Mouse (Mus musculus): ENCODE results near the gene Usp15.

Usp15 gene

DNA sequence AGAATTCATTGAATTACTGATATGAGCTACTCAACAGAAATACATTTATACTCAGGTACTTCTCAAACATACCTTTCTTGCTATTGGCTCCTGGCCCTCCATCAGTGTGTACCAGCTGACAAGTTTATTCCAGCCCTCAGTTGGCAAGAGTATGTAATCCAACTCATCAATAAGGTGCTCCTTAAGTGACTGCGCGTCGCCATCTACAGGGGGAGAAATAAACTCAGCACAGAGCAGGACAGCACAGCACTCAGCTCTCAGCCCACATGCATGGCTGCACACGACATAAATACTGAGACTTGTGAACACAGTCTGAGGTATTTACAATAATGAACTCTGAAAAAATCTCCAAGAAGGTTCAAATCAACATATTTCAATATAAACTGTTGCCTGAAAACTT is 21.0 kb downstream of the Usp15 start:
- no peak for DNase-seq (ENCODE audit: low read depth)

DNA sequence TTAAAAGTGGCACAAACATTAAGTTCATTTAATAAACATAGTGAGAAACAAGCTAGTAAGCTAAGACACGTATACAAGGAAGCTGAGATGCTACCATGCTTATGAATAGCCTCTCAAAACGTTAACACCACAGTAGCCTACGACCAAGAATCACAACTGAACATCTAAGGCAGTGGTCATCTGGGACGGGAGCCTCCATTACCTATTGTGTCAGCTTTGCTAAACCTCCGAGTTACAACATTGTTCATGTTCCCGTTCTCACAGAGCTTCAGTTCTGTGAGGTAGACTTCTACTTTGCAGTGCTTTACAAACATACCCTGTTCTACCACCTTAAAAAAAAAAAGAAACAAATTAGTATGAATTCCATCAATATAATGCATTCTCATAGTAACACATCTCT is 25.9 kb downstream of the Usp15 start:
- DNase-seq (ENCODE audit: low read depth) = no peak

DNA sequence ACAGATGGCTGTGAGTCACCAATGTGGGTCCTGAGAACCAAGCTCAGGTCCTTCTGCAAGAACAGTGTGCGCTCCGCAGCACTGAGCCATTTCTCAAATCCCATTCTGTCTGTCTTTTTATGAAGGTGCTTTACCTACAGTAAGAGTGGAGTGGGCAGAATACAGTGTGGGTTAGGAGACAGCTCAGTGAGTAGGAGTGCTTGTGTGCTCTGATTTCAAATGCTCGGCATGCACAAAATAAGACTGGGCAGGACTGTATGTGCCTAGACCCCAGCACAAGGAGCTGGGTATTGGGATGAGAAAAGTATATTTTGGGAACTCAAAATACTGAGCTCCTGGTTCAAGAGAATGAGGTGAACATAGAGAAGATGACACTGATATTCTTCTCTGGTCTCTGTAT is 31.3 kb downstream of the Usp15 start:
- DNase-seq (ENCODE audit: low read depth) = no peak

DNA sequence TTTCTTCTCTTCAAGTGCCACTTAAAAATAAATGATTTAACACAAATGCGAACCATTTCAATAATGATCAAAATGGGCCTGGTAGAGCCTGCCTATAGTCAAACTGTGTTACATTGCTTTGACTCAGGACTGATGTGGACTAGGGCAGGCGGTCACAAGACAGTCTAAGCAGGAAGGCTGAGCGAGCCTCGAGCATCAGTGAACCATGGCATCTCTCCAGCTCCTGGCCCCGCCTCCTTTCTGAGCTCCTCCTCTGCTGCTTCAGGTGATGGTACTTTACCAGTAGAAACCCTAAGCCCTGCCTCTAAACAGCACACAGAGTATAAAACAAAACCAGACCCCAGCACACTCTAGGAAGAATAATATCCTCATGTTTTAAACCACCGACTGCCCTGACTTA is 36.3 kb downstream of the Usp15 start:
- no peak for DNase-seq (ENCODE audit: low read depth)

DNA sequence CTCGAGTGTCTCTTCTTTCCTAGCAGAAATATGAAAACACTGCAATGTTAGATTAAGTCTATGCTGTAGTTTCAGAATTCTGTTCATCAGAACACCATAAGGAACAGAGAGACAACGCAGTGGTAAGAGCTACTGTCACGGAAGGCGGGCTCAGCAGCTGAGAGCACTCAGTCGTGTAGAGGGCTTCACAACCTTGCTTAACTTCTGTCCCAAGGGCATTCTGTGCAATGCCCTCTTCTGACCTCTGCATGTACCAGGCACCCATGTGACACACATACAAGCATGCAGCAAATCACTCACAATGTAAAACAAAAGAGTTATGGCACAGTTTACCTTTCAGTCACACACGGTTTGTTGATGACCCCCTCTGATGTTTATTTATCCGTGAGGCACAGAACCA is 37.5 kb downstream of the Usp15 start:
- DNase-seq (ENCODE audit: low read depth) = no peak

DNA sequence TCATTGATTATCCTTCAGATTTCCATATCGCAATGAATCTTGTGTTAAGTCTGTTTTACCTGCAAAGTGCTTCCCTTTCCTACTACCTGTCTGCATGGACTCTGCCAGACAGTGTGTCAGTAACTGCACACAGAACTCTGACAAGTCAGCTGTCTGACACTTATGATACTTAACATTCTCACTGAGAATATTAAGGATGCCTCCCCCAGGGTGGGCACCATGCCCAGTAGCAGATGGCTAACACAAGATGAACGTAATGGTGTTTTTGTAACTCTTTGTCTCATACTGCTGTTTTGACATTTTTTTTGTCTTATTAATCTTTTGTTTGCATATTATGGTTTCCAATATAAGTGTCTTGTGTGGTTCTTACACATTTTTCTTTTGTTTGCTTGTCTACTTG is 40.4 kb downstream of the Usp15 start:
- DNase-seq (ENCODE audit: low read depth) = no peak

DNA sequence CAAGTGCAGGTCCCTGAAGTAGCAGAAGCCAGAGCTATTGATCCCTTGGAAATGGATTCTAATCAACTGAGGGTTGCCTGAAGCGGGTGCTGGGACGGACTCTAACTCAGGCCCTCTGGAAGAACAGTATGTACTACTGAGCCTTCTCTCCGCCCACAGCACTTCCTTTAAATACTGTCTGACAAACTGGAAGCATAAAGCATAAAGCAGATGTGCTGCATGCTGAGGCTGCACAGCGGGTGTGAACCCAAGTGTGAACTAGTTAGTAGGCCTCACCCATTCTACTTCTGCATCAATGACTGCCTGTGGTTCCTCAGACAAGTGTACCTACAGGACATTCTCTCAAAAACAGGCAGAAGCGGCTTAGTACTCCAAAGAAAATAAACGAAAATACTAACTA is 41.0 kb downstream of the Usp15 start:
- DNase-seq (ENCODE audit: low read depth) = no peak

DNA sequence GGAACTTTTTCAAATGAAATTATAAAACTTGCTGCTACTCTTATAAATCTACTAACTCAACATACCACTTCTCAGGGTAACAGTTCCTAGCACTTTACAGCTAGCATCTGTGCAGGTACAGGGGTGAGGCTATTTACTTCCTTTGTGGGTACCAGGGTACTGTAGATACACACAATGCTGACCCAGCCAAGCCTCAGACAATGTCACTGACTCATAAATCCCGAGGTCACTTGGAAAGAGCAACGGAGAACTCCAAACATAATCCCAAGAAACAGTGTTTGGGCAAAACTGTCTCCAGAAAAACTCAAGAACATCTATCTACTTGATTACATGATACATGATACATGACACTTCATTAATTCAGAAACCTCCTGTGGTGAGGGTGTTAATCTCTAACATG is 43.5 kb downstream of the Usp15 start:
- no peak for DNase-seq (ENCODE audit: low read depth)

DNA sequence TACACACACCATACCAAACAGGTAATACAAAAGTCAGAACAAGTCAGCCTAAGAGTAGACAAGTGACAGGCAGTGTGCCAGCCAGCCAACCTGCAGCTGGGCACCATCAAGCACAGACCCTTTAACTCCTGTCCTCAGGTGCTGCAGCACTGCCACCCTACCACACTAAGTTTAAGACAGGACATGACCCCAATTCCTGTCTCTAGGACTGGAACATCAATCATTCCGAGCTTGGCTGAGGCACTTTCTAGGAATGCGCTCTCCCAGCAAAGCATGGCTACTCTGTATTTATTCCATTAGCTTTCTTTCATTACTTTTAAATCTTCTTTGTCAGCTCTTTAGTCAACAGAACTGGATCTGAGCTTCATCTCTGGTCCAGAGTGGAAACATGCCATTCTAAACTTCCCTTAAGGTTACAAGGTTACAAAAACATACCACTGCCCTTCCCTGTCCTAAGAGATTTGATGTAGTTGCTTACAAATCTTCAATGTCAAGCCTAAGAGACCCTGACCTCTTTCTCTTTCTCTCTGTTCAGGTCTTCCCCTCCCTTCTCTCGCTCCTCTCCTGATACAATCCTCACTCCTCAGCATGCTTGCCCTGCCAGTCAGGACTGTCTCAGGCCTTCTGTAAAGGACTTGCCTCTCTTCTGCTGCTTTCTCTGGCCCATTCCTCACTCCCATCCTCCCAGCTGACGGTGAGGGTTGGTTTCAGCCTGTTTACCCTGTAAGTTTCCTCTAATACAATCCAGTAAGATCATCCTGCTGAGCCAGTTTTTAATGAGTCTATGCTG is 48.6 kb downstream of the Usp15 start:
- DNase-seq (ENCODE audit: low read depth) = no peak

DNA sequence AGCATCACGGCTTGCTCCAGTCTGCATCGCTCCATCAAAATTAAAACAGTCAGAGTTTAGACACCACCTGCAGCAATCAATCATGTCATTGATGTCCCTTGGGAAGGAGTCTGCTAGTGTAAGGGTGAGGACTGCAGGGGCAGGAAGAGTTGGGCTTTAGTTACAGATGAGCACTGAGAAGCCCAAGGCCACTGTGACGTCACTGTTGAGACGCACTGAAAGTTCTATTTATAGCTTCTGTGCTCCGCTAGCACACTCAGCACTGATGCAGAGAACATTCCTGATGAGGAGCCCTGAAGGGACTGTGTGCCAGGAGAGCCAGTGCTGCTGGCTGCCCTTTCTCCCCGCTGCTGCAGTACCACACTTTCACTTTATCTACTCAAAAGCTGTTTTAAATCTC is 49.6 kb downstream of the Usp15 start:
- DNase-seq (ENCODE audit: low read depth) = no peak

DNA sequence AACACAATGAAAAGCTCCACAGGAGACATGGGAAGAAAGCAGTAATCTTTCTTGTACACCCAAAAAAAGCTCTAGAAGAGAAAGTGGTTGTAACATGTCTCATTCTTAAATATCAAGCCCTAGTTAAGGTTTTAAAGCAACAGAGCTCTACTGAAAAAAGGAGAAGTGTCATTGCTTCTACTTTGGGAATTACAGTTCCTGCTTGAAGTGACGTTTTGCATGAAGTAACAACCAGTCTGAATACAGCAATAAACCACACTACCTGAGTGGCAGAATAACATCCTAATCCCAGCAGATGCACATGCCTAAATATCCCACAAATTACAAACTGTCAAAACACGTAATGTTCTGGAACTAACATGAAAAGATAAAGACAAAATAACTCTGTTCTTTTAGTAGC is 50.4 kb downstream of the Usp15 start:
- DNase-seq (ENCODE audit: low read depth) = no peak

DNA sequence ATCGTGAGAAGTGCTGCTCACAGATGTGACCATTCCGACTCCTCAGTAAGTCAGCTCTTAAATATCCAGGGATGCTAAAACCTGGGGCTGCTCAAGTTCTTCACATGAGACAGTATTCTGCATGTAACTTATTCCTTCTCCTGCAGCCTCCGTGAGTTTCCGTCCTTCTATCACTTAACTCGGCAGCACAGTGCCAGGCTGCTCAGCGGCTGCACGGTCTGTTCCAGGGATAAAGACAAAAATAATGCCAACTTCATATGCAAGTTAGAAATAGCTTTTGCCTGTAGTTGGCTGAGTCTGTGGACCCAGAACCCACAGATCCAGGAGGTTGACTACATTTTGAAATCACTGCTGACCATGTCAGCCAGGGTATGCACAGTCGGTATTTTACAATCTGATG is 52.5 kb downstream of the Usp15 start:
- no peak for DNase-seq (ENCODE audit: low read depth)

DNA sequence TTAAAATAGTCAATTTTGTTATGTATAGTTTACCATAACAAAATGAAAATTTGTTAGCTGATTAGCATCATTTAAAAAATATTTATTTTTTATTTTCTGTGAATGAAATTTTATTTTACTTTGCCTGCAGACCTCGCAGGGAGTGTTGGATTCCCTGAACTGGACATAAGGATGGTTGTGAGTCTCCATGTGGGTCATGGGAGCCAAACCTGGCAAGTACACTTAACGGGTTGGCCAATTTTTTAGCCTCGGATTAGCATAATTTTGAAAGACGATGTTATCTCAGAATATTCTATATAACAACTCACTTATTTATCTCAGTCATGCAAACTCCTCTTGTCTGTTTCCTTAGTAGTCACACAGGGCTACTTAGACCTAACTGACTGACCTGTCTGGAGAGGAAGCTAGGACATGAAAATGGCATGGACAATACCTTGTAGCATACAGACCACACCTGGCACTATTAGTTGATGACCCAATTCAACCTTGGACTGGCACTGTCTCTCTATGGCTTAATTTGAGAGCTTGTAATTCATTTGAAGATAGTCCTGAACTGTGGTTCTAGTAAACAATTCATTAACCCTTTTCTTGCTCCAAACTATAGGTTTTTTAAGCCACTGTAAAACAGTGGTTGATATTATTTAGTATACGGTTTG is 54.3 kb downstream of the Usp15 start:
- DNase-seq (ENCODE audit: low read depth) = no peak

DNA sequence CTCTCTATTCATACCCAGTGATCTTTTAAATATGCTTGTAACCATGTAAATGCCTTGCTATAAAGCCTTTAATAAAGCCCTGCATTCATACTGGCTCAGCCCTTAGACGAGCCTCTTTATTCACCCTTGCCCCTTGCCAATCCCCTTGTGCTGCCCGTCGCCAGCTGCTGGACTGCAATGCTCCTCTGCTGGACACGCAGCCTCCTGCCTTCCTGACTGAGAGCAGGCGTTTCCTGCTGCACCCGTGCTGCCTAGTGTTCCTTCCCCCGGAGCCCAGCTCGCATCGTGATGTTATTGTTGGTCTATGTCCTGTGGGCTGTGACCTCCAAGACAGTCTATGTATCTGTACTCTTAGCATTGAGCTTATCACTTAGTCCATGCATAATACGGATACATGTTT is 61.0 kb downstream of the Usp15 start:
- no peak for DNase-seq (ENCODE audit: low read depth)

DNA sequence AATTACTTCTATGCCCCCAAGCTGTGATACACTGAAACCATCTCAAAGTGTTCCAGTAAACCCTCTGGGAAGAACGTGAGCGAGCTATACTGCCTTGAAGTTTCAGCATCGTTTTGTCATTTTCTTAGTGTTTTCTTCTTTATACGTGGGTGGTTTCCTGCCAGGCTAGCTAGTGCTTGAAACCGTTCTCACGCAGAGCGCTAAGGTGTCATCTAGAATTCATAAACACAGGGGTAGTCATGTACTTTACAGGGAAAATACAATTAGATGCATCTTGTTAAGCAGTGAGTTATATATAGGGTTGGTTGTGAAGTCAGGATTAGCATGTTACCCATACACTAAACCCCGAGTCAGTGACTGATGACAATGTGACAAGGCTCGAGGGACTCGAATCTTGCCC is 65.3 kb downstream of the Usp15 start:
- no peak for DNase-seq (ENCODE audit: low read depth)

DNA sequence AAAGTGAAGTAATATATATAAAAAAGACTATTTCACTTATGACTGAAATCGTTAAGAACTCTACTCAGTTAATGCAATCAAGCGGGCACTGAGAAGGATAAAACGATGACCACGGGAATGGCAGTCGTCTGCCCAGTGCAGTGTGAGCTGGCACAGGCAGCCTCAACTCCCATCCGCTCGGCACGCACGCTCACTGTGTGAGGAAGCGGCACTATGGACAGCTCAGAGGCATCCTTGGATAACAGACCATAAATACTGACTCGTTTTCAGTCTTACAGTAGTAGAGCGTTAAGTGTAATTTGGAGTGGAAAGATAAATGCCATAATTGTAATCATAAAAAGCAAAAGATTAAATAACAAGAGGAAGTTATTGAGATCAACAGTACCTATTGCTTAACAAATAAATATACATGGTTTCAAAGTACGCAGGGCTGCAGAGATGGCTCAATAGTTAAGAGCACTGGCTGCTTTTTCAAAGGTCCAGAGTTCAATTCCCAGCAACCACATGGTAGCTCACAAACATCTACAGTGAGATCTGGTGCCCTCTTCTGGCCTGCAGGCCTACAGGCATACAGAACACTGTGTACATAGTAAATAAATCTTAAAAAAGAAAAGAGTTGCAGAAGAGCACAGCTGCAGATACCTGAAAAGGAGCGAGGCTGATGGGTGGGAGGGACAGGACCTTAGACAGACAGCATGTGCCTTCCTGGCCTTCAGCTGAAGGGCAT is 76.0 kb downstream of the Usp15 start:
- no peak for DNase-seq (ENCODE audit: low read depth)

DNA sequence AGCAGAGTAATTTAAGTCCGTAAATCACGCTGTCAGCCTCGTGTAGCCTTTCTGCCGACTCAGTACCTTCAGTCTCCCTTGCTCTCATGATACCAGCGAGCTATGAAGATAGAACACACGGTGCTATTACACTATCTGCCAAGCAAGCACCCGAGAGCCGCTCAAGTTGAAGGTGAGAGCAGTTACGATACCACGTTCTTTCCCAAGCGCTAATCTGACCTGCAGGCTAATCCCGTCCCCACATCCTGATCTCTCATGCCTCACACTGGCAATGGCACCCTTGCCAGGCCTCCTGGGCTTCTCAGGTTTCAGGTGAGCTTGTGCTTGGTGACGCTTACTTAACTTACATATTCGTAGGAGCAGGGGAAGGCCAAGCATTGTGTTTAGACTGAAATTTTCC is 79.9 kb downstream of the Usp15 start:
- no peak for DNase-seq (ENCODE audit: low read depth)

DNA sequence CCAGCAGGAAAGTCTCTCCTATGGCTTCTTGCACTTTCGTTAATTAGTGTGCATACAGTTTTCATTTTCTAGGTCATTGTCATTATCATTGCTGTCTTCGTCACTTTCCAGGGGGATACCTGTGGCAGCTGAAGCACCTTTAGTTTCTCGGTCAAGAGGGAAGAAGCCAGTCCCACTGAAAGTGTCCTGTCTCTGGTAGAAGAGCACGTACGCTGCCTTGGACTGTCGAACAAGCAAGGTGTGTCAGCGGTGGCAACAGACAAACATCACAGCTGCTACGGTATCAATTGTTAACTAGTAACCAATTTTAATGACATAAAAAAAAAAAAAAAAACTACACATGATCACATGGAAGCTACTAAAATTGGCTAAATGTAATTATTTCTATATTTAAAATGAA is 83.3 kb downstream of the Usp15 start:
- no peak for DNase-seq (ENCODE audit: low read depth)

DNA sequence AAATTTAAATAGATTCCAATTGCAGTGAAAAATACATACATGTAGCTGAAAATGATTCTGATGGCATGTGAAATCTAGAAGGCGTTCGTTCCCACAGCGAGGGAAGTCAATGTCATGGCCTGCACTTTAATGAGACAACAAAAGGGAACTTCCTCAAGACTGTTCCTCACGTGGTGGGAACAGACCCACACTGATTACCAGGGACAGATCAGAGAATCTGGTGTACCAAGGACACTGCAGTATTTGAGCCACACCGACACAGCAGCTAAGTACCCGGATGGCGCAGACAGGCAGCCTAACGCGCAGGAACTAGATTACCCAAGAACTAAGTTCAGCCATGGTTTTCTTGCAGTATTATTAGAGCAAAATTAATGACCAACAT is 84.0 kb downstream of the Usp15 start:
- DNase-seq (ENCODE audit: low read depth) = no peak

DNA sequence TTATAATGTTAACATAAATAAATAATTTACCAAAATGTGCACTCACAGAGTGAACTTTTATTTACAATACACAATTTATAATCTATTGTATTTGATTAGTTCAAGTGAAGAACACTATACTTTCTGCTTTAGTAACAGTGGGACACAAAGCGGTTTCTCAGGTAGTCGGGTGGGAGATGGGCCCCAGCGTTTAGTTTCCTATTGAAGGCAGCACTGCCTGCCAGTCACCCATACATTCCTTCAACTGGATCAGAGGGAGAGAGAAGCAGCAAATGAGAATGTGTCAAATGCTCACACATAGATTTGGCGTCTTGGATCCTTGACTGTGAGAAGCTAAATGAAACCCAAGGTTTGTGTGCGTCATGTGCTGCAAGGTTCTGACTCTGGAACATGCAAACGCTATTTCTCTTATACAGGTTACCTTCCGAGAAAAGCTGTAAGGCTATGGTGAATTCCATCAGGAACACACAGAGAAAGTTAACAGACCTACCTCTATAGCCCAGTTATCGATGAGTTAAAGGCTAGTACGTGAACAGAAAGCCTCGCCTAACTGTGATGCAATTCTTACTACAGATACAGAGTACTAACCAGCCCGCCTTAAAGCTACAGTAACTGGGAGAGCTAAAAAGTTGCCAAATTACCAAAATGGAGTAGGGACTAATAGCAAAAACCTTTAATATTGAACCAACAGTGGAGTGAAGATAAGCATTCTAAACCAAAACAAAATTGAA is 84.6 kb downstream of the Usp15 start:
- no peak for DNase-seq (ENCODE audit: low read depth)

DNA sequence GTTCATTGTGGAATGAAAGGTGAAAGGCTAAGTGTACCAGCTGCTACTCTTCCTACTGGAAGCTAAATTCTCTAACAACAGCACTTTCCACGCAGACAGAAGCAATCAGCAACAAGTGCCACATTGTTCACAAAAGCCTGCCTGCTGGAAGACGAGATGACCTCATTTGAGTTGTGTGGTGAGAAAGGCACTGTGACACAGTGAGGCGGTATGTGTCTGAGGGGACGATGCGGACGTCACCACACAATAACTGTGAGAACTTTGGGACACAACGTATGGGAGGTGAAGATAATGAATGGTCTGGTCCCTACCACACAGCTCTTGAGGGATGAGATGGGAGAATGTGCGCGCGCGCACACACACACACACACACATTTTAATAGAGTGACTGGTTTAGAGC is 86.2 kb downstream of the Usp15 start:
- no peak for DNase-seq (ENCODE audit: low read depth)

DNA sequence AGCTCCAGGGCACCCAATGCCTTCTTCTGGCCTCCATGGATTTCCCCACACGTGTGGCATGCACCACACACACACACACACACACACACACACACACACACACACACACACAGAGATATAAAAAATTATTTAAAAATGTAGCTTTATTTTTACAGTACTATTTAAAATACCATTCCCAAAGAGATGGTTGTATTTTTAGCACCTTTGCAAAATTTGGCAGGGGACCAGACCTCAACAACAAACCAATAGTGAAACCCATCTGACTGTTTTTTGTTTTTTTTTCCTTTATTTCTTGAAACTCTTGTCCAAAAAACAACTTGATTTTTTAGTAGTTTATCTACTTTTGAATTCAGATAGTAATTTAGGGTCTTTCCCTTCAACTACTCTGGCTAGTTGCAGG is 88.3 kb downstream of the Usp15 start:
- no peak for DNase-seq (ENCODE audit: low read depth)

DNA sequence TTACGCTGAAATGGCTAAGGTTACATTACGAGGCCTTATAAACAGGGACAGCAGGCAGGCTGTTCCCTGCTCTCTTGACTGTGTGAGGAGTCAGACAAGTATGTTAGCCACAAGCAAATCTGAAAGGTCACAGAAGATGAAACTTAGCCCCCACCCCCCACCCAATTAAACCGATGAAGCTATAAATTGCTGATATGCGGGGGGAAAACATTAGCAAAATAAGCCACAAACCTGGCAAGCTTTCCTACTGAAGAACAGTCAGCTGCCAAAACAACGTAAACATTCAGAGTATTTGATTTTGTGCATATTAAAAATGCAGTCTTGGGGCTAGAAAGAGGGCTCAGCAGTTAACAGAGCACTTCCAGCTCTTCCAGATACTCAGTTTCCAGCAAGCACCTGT is 88.7 kb downstream of the Usp15 start:
- no peak for DNase-seq (ENCODE audit: low read depth)

All from c-Kit-positive CD71-negative TER-119-negative erythroid progenitor cells, embryonic 14.5 days (primary cell).